Comparison of ENCODE assay signal across 8 mouse cellular contexts in genomic region chr16:18451486-18452181, GRCm38 (mm10). TPM values are rescaled to one million over a fixed set of nuclear protein-coding genes. Genes with fewer than 3 reads are reported as not detected.
A peak's percentile ranks its signal among the peaks of the same experiment; 100 is the strongest.
DNase-seq lines count a peak whose midpoint lies in the region; ATAC-seq and TF ChIP-seq lines count a peak whose summit lies in the region.
"Had no signal": no experiment of that assay in that cellular context is flagged by ENCODE, and none has a peak within 500 bp of the region (broad histone marks: within the 10 kb centered on the region; RNA-seq: fewer than 3 reads in every experiment).

No protein-coding gene starts in this region.

- no peak overlapping the region for H3K9ac ChIP-seq in kidney, postnatal 0 days (ENCODE audit: low read depth, low read length)
- H3K9ac ChIP-seq in intestine, embryonic 16.5 days (ENCODE audit: low read depth, low read length) = peak overlapping the region; percentile 18; the same call in 1 of the 2 replicates
- H3K9ac ChIP-seq: heart, embryonic 13.5 days had no signal

- no peaks in the 10 kb centered on the region for H3K9me3 ChIP-seq in kidney, postnatal 0 days (replicated peaks; ENCODE audit: low read length)
- no peaks in the 10 kb centered on the region for H3K9me3 ChIP-seq in intestine, embryonic 16.5 days (ENCODE audit: control insufficient read depth, low read length)
- H3K9me3 ChIP-seq: heart, embryonic 13.5 days had no signal

- peaks cover 9% of the 10 kb centered on the region; the same call in 1 of the 2 replicates for H3K36me3 ChIP-seq in kidney, postnatal 0 days (ENCODE audit: insufficient read depth, low read length)
- no peaks in the 10 kb centered on the region for H3K36me3 ChIP-seq in intestine, embryonic 16.5 days (ENCODE audit: control insufficient read depth, insufficient read depth, low read length)

- no peak overlapping the region for H3K4me2 ChIP-seq in kidney, postnatal 0 days (ENCODE audit: low read length)
- H3K4me2 ChIP-seq in intestine, embryonic 16.5 days (ENCODE audit: low read depth, low read length) = no peak overlapping the region
- H3K4me2 ChIP-seq: heart, embryonic 13.5 days had no signal

- ATAC-seq in kidney, postnatal 0 days (replicated peaks; ENCODE audit: low FRiP score, low read depth) = peak; percentile 44
- ATAC-seq in intestine, embryonic 16.5 days = no peak

- H3K27ac ChIP-seq in kidney, postnatal 0 days = no peak overlapping the region
- H3K27ac ChIP-seq in intestine, embryonic 16.5 days (ENCODE audit: low read length) = no peak overlapping the region
- H3K27ac ChIP-seq in gastrocnemius, adult 2 months = no peak overlapping the region
- H3K27ac ChIP-seq: heart, embryonic 13.5 days had no signal

- peak; percentile 75 for DNase-seq in kidney, postnatal 0 days (ENCODE audit: low spot score)
- DNase-seq in kidney, postnatal 25 days = no peak
- peak; percentile 80 for DNase-seq in cerebellum, adult 9-11 months
- peak; percentile 61 for DNase-seq in retina, postnatal 1 day
- DNase-seq in spleen, adult 18-20 months = no peak
- no peak for DNase-seq in gastrocnemius, adult 2 months

- H3K27me3 ChIP-seq in kidney, postnatal 0 days (ENCODE audit: insufficient read depth, low read length) = no peaks in the 10 kb centered on the region
- no peaks in the 10 kb centered on the region for H3K27me3 ChIP-seq in intestine, embryonic 16.5 days (replicated peaks; ENCODE audit: control insufficient read depth, insufficient read depth, low read length)
- H3K27me3 ChIP-seq: heart, embryonic 13.5 days had no signal

- WGBS in kidney, postnatal 0 days = 35% methylated on average over 9 of the region's 9 CpGs
- 51% methylated on average over 9 of the region's 9 CpGs for WGBS in intestine, embryonic 16.5 days

- H3K4me1 ChIP-seq in kidney, postnatal 0 days (replicated peaks; ENCODE audit: insufficient read depth, low read length) = peaks cover 23% of the 10 kb centered on the region
- H3K4me1 ChIP-seq in intestine, embryonic 16.5 days (ENCODE audit: control insufficient read depth, insufficient read depth, low read length) = peaks cover 7% of the 10 kb centered on the region

- intact Hi-C loops in gastrocnemius, adult 2 months (cut with DNase I) = no loop called here

- H3K4me3 ChIP-seq in kidney, postnatal 0 days (replicated peaks; ENCODE audit: low read depth, low read length) = no peak overlapping the region
- no peak overlapping the region for H3K4me3 ChIP-seq in intestine, embryonic 16.5 days (ENCODE audit: low read length)
- H3K4me3 ChIP-seq in gastrocnemius, adult 2 months = no peak overlapping the region
- H3K4me3 ChIP-seq: heart, embryonic 13.5 days had no signal

- no peak for TF ChIP-seq CTCF in kidney, postnatal 0 days (IDR thresholded peaks at IDR 0.05; ENCODE audit: low read depth)
- TF ChIP-seq CTCF in gastrocnemius, adult 2 months (IDR thresholded peaks at IDR 0.05) = no peak

RNA-seq across cellular contexts. Expression of gene Comt, which starts 25.0 kb away (rescaled TPM):
- polyA plus RNA-seq in kidney, postnatal 0 days (2015; fragmentation: Nextera tagmentation; extraction: Ambion mirVana) = 107 and 123 TPM in 2 replicates
- 109 and 110 TPM in 2 replicates for polyA plus RNA-seq in intestine, embryonic 16.5 days (2015; fragmentation: Nextera tagmentation; extraction: Ambion mirVana)
- total RNA-seq in gastrocnemius, adult 2 months (2021) = 10 to 100 TPM; 35.4 to 43.5 TPM

RNA-seq across cellular contexts. Expression of gene Txnrd2, which starts 25.4 kb away (rescaled TPM):
- polyA plus RNA-seq in kidney, postnatal 0 days (2015; fragmentation: Nextera tagmentation; extraction: Ambion mirVana) = 29.8 and 30.6 TPM in 2 replicates
- 28.4 and 29.8 TPM in 2 replicates for polyA plus RNA-seq in intestine, embryonic 16.5 days (2015; fragmentation: Nextera tagmentation; extraction: Ambion mirVana)
- total RNA-seq in gastrocnemius, adult 2 months (2021) = 10 to 100 TPM; 18.9 to 21.4 TPM

RNA-seq across cellular contexts. Expression of gene Gnb1l, which starts 46.9 kb away (rescaled TPM):
- 12.9 and 16.1 TPM in 2 replicates for polyA plus RNA-seq in kidney, postnatal 0 days (2015; fragmentation: Nextera tagmentation; extraction: Ambion mirVana)
- polyA plus RNA-seq in intestine, embryonic 16.5 days (2015; fragmentation: Nextera tagmentation; extraction: Ambion mirVana) = 13.3 and 14.4 TPM in 2 replicates
- total RNA-seq in gastrocnemius, adult 2 months (2021) = 1 to 10 TPM; 4.0 to 4.4 TPM

RNA-seq across cellular contexts. Expression of gene Rtl10, which starts 47.1 kb away (rescaled TPM):
- 2.2 and 3.0 TPM in 2 replicates for polyA plus RNA-seq in kidney, postnatal 0 days (2015; fragmentation: Nextera tagmentation; extraction: Ambion mirVana)
- polyA plus RNA-seq in intestine, embryonic 16.5 days (2015; fragmentation: Nextera tagmentation; extraction: Ambion mirVana) = 2.0 and 2.4 TPM in 2 replicates
- 1 to 10 TPM; 3.2 to 4.1 TPM for total RNA-seq in gastrocnemius, adult 2 months (2021)

Comparison
In these comparisons a context has a peak if more than half of its experiments do, and no peak if none do; other contexts are left out.
1. DNase-seq: peak in kidney, postnatal 0 days (single experiment), cerebellum, adult 9-11 months (single experiment) and retina, postnatal 1 day (single experiment); none in kidney, postnatal 25 days (0 of 2), spleen, adult 18-20 months (0 of 2) and gastrocnemius, adult 2 months (single experiment).